Mouse (Mus musculus) kidney, adult 2 months (tissue): ENCODE measurements at regions not wholly inside any gene's neighbourhood (a gene's known extent, or its start where the extent isn't known, plus 50 kb on each side); places are given as distances from the start of the nearest gene placed in this dataset.

Experiments used
- CTCF ChIP-seq: fragments of 200-500 bp; conservative IDR thresholded peaks from 2 replicates; pipeline ENCODE4 v1.5.1; 2011; ENCODE audit warnings: low read depth, mild to moderate bottlenecking, control low read depth, low read length, moderate library complexity, mixed read lengths; ENCODE audit not compliant: insufficient read depth, insufficient read length
- POLR2A ChIP-seq: fragments of 200-500 bp; IDR thresholded peaks from one replicate; pipeline ENCODE4 v1.6.1; 2011; ENCODE audit warnings: low read depth, low read length, control low read depth

DNA sequence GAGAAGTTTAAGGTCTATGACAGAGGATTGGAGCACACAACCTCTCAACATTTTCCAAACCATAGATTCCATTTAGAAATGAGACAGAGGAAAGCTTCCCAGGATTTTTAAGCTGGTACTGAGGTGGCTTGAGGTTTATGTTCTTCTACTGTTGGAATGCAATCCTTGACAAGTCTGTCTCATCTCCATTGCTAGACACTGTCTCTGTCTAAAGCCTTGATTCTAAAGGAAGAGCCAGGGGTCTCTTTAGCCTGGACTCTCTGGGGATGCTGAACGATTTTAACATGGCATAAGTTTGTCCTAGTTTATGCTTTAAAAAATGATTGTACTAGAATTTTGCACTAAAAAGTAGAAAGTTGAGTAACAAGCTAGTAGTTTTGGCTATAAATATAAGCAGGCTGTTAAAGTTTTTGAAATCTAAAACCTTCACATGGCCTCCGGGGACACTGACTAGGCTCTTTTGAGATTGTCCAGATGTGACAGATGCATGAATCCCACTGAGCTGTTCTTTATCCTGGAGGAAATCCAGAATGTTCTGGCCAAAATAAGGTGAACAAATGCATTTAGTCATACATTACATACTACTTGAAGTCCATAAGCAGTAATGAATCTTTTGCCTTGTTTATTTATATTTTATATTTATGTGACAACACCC, 809.4 kb upstream of the Gm12353 start:
- TF ChIP-seq CTCF (no peak), POLR2A (no peak)
